Mouse (Mus musculus) heart, adult 2 months (tissue): ENCODE data around the gene Spg11.

Experiments
- CTCF ChIP-seq: fragments of 200-600 bp; IDR thresholded peaks from 2 replicates; pipeline ENCODE4 v1.8.1; 2022; ENCODE audit warnings: antibody characterized with exemption, mild to moderate bottlenecking, moderate library complexity
- POLR2A ChIP-seq: fragments of 200-500 bp; IDR thresholded peaks from 2 replicates; pipeline ENCODE4 v1.6.1; 2011; ENCODE audit warnings: mild to moderate bottlenecking, low read depth, low read length, control low read depth; ENCODE audit not compliant: insufficient read depth

DNA sequence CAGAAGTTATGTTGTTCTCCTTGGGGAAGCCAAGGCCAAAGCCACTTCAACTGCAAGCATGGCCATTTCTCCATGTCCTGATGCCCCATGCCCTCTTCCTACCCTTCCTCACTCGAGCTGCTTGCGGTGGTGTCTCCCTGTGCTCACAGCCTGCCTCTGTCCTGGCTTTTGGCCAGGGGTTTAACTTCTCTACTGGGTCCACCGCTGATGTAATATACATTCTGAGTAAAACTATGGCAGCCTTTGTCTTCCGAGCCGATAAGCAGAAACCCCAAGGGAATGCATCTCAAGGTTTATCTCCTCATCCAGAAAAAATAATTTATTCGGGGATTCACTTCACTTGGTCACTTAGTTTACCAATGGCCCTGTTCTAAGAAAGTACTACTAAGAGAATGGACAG, 28.5 kb upstream of the Spg11 start:
- TF ChIP-seq CTCF (no peak), POLR2A (no peak)
